Comparison of ENCODE assay signal across 23 mouse cellular contexts in genomic region chr1:90673751-90674150, GRCm38 (mm10).
DNase-seq lines count a peak whose midpoint lies in the region; ATAC-seq and TF ChIP-seq lines count a peak whose summit lies in the region.
"Had no signal": no experiment of that assay in that cellular context is flagged by ENCODE, and none has a peak within 500 bp of the region (broad histone marks: within the 10 kb centered on the region; RNA-seq: fewer than 3 reads in every experiment).

No protein-coding gene starts in this region.

- peak overlapping the region; percentile 58 for H3K27ac ChIP-seq in embryonic facial prominence, embryonic 15.5 days (replicated peaks)
- H3K27ac ChIP-seq in embryonic facial prominence, embryonic 10.5 days (replicated peaks): no peak overlapping the region
- H3K27ac ChIP-seq in thymus, adult 2 months (ENCODE audit: control insufficient read depth, insufficient read depth, low read length): no peak overlapping the region
- H3K27ac ChIP-seq: forebrain, embryonic 12.5 days; forebrain, embryonic 15.5 days; heart, adult 2 months; heart, embryonic 13.5 days; hindbrain, embryonic 12.5 days; hindbrain, embryonic 15.5 days had no signal

- no peaks in the 10 kb centered on the region for H3K27me3 ChIP-seq in embryonic facial prominence, embryonic 15.5 days
- H3K27me3 ChIP-seq in embryonic facial prominence, embryonic 10.5 days (replicated peaks; ENCODE audit: low read depth, poor library complexity, severe bottlenecking): 0 out of 2 replicates have a peak, but pooled peaks cover 3% of the 10 kb centered on the region
- H3K27me3 ChIP-seq in thymus, adult 2 months (ENCODE audit: control insufficient read depth, insufficient read depth, low read length): no peaks in the 10 kb centered on the region
- H3K27me3 ChIP-seq: forebrain, embryonic 12.5 days; forebrain, embryonic 15.5 days; heart, embryonic 13.5 days; hindbrain, embryonic 12.5 days; hindbrain, embryonic 15.5 days had no signal

- 56% methylated on average over 2 of the region's 2 CpGs for WGBS in embryonic facial prominence, embryonic 15.5 days
- 84% methylated on average over 2 of the region's 2 CpGs for WGBS in embryonic facial prominence, embryonic 10.5 days
- WGBS in thymus, adult 2 months: 44% methylated on average over 2 of the region's 2 CpGs

- H3K4me3 ChIP-seq in embryonic facial prominence, embryonic 15.5 days (replicated peaks): no peak overlapping the region
- H3K4me3 ChIP-seq in embryonic facial prominence, embryonic 10.5 days: no peak overlapping the region
- no peak overlapping the region for H3K4me3 ChIP-seq in thymus, adult 2 months (ENCODE audit: control insufficient read depth, insufficient read depth, low read length)
- H3K4me3 ChIP-seq: forebrain, embryonic 12.5 days; forebrain, embryonic 15.5 days; heart, adult 2 months; heart, embryonic 10.5 days; heart, embryonic 13.5 days; hindbrain, embryonic 12.5 days; hindbrain, embryonic 15.5 days had no signal

- no peak for TF ChIP-seq CTCF in thymus, adult 2 months (IDR thresholded peaks at IDR 0.05; ENCODE audit: borderline replicate concordance, control insufficient read depth, extremely low read depth, insufficient read depth, low read length, poor library complexity)

- no peak for DNase-seq in embryonic facial prominence, embryonic 10.5 days (ENCODE audit: low spot score)
- DNase-seq in thymus, adult 2 months: peak; percentile 53
- DNase-seq in thymus, postnatal 14 days: peak; percentile 77
- peak; percentile 62 for DNase-seq in thymus, postnatal 4 days
- no peak for DNase-seq in kidney, postnatal 36 days
- DNase-seq in cerebellum, adult 8-10 months: no peak
- DNase-seq in lung, postnatal 14 days: no peak
- DNase-seq: adrenal gland, postnatal 10 days; cerebellum, adult 11 months; cerebellum, adult 2 months; cerebellum, postnatal 10 days; cerebellum, postnatal 36 days; embryo, embryonic 11 days; gastrocnemius, postnatal 25 days; heart, adult 2 months had no signal

- no peak for ATAC-seq in embryonic facial prominence, embryonic 15.5 days (ENCODE audit: insufficient number of reproducible peaks, low FRiP score, low TSS enrichment, low read depth)
- ATAC-seq: forebrain, embryonic 15.5 days; Patski had no signal

- no peak overlapping the region for H3K4me2 ChIP-seq in embryonic facial prominence, embryonic 15.5 days (replicated peaks)
- H3K4me2 ChIP-seq: forebrain, embryonic 12.5 days; forebrain, embryonic 15.5 days; heart, embryonic 13.5 days; hindbrain, embryonic 12.5 days; hindbrain, embryonic 15.5 days had no signal

- H3K4me1 ChIP-seq in embryonic facial prominence, embryonic 15.5 days: peaks cover 32% of the 10 kb centered on the region
- peaks cover 7% of the 10 kb centered on the region for H3K4me1 ChIP-seq in embryonic facial prominence, embryonic 10.5 days
- H3K4me1 ChIP-seq in thymus, adult 2 months (replicated peaks; ENCODE audit: control insufficient read depth, insufficient read depth, low read length): peaks cover 32% of the 10 kb centered on the region
- H3K4me1 ChIP-seq: forebrain, embryonic 12.5 days; forebrain, embryonic 15.5 days; hindbrain, embryonic 15.5 days had no signal

- H3K9ac ChIP-seq in embryonic facial prominence, embryonic 15.5 days: no peak overlapping the region
- H3K9ac ChIP-seq: forebrain, embryonic 12.5 days; forebrain, embryonic 15.5 days; heart, embryonic 13.5 days; hindbrain, embryonic 12.5 days; hindbrain, embryonic 15.5 days had no signal

- TF ChIP-seq POLR2A in thymus, adult 2 months (IDR thresholded peaks at IDR 0.05; ENCODE audit: control insufficient read depth, extremely low read depth, insufficient read depth, low read length, poor library complexity): no peak

- no peaks in the 10 kb centered on the region for H3K9me3 ChIP-seq in embryonic facial prominence, embryonic 15.5 days (replicated peaks)
- H3K9me3 ChIP-seq in embryonic facial prominence, embryonic 10.5 days: no peaks in the 10 kb centered on the region
- H3K9me3 ChIP-seq: forebrain, embryonic 12.5 days; forebrain, embryonic 15.5 days; heart, embryonic 10.5 days; heart, embryonic 13.5 days; hindbrain, embryonic 12.5 days; hindbrain, embryonic 15.5 days had no signal

- no peaks in the 10 kb centered on the region for H3K36me3 ChIP-seq in embryonic facial prominence, embryonic 15.5 days
- no peaks in the 10 kb centered on the region for H3K36me3 ChIP-seq in embryonic facial prominence, embryonic 10.5 days (replicated peaks)
- H3K36me3 ChIP-seq in thymus, adult 2 months (ENCODE audit: control insufficient read depth, insufficient read depth, low read length): no peaks in the 10 kb centered on the region
- H3K36me3 ChIP-seq: forebrain, embryonic 12.5 days; forebrain, embryonic 15.5 days; heart, embryonic 10.5 days; heart, embryonic 13.5 days; hindbrain, embryonic 12.5 days; hindbrain, embryonic 15.5 days had no signal

Comparison
In these comparisons a context has a peak if more than half of its experiments do, and no peak if none do; other contexts are left out.
1. DNase-seq: peak in thymus, adult 2 months (single experiment), thymus, postnatal 14 days (single experiment) and thymus, postnatal 4 days (single experiment); none in embryonic facial prominence, embryonic 10.5 days (single experiment), kidney, postnatal 36 days (0 of 2), cerebellum, adult 8-10 months (single experiment) and lung, postnatal 14 days (single experiment).